25 mouse cellular contexts compared by ENCODE assay signal in genomic region chr16:41746235-41746911, GRCm38 (mm10).
A peak's percentile ranks its signal among the peaks of the same experiment; 100 is the strongest.
DNase-seq lines count a peak whose midpoint lies in the region; TF ChIP-seq lines count a peak whose summit lies in the region.
"Had no signal": no experiment of that assay in that cellular context is flagged by ENCODE, and none has a peak within 500 bp of the region (broad histone marks: within the 10 kb centered on the region; RNA-seq: fewer than 3 reads in every experiment).

No protein-coding gene starts in this region.

- H3K4me3 ChIP-seq in cerebellum, adult 2 months (replicated peaks; ENCODE audit: insufficient read depth, low read depth, low read length): no peak overlapping the region
- no peak overlapping the region for H3K4me3 ChIP-seq in limb, embryonic 10.5 days
- H3K4me3 ChIP-seq: embryonic facial prominence, embryonic 12.5 days; erythroblast, embryonic 14.5 days; gastrocnemius, adult 2 months; heart, embryonic 12.5 days; hindbrain, embryonic 12.5 days; lung, embryonic 15.5 days; midbrain, embryonic 10.5 days; stomach, embryonic 15.5 days had no signal

- H3K9me3 ChIP-seq in limb, embryonic 10.5 days (replicated peaks): no peaks in the 10 kb centered on the region
- H3K9me3 ChIP-seq: embryonic facial prominence, embryonic 12.5 days; heart, embryonic 12.5 days; hindbrain, embryonic 12.5 days; lung, embryonic 15.5 days; midbrain, embryonic 10.5 days; stomach, embryonic 15.5 days had no signal

- intact Hi-C loops in left cerebral cortex, postnatal 14 days (cut with DNase I): loop anchor here (10.0 kb wide), 1 partner anchor 212 kb away; no protein-coding TSS in a partner anchor

- WGBS in cerebellum, adult 2 months: 26% methylated on average over 11 of the region's 11 CpGs
- 85% methylated on average over 11 of the region's 11 CpGs for WGBS in limb, embryonic 10.5 days

- no peak for TF ChIP-seq CTCF in cerebellum, adult 2 months (IDR thresholded peaks at IDR 0.05; ENCODE audit: borderline replicate concordance, insufficient read depth, low read depth, low read length)

- TF ChIP-seq POLR2A in cerebellum, adult 2 months (IDR thresholded peaks at IDR 0.05; ENCODE audit: borderline replicate concordance, insufficient read depth, low read length): no peak

- DNase-seq in cerebellum, adult 2 months: peak in 1 of 2 experiments; percentile 54
- DNase-seq in cerebellum, postnatal 36 days: no peak
- peak; percentile 54 to 65 for DNase-seq in frontal cortex, adult 2 months (ENCODE audit: extremely low spot score in 1 of 2, low spot score in 1 of 2)
- DNase-seq in frontal cortex, postnatal 14 days (ENCODE audit: low spot score in 2 of 2): no peak
- peak; percentile 88 for DNase-seq in brain, adult 2 months (ENCODE audit: low read depth, low spot score)
- peak; percentile 52 to 72 for DNase-seq in left cerebral cortex, postnatal 14 days (ENCODE audit: low spot score in 2 of 2)
- no peak for DNase-seq in limb, embryonic 10.5 days (ENCODE audit: low spot score)
- DNase-seq in adrenal gland, postnatal 36 days: no peak
- DNase-seq: adrenal gland, adult 8-10 months; cerebellum, adult 11-12 months; gastrocnemius, adult 2 months; heart, postnatal 14 days; kidney, adult 2 months; kidney, postnatal 25 days; lung, postnatal 4 days; thymus, adult 2 months had no signal

- H3K36me3 ChIP-seq in limb, embryonic 10.5 days: no peaks in the 10 kb centered on the region
- H3K36me3 ChIP-seq: embryonic facial prominence, embryonic 12.5 days; heart, embryonic 12.5 days; hindbrain, embryonic 12.5 days; lung, embryonic 15.5 days; midbrain, embryonic 10.5 days; stomach, embryonic 15.5 days had no signal

- no peaks in the 10 kb centered on the region for H3K27me3 ChIP-seq in cerebellum, adult 2 months (ENCODE audit: control insufficient read depth, insufficient read depth, low read length)
- H3K27me3 ChIP-seq in limb, embryonic 10.5 days (ENCODE audit: low read depth, poor library complexity, severe bottlenecking): no peaks in the 10 kb centered on the region
- H3K27me3 ChIP-seq: embryonic facial prominence, embryonic 12.5 days; heart, embryonic 12.5 days; hindbrain, embryonic 12.5 days; lung, embryonic 15.5 days; Patski; stomach, embryonic 15.5 days had no signal

- peak overlapping the region; percentile 94 for H3K27ac ChIP-seq in cerebellum, adult 2 months (ENCODE audit: insufficient read depth, low read length)
- H3K27ac ChIP-seq in limb, embryonic 10.5 days: no peak overlapping the region
- H3K27ac ChIP-seq: embryonic facial prominence, embryonic 12.5 days; gastrocnemius, adult 2 months; hindbrain, embryonic 12.5 days; liver, embryonic 14.5 days; lung, embryonic 15.5 days; midbrain, embryonic 10.5 days; stomach, embryonic 15.5 days had no signal

- H3K4me1 ChIP-seq in cerebellum, adult 2 months (ENCODE audit: control insufficient read depth, insufficient read depth, low read length): peaks cover 25% of the 10 kb centered on the region
- H3K4me1 ChIP-seq in limb, embryonic 10.5 days: peaks cover 5% of the 10 kb centered on the region; the same call in 1 of the 2 replicates
- H3K4me1 ChIP-seq: embryonic facial prominence, embryonic 12.5 days; heart, embryonic 12.5 days; lung, embryonic 15.5 days; midbrain, embryonic 10.5 days; stomach, embryonic 15.5 days had no signal

Comparison
In these comparisons a context has a peak if more than half of its experiments do, and no peak if none do; other contexts are left out.
1. DNase-seq: peak in frontal cortex, adult 2 months (2 of 2), brain, adult 2 months (single experiment) and left cerebral cortex, postnatal 14 days (2 of 2); none in cerebellum, postnatal 36 days (0 of 2), frontal cortex, postnatal 14 days (0 of 2), limb, embryonic 10.5 days (single experiment) and adrenal gland, postnatal 36 days (0 of 2).